Mouse (Mus musculus): ENCODE results near the gene Vmn1r193. TPM values are rescaled to one million over a fixed set of nuclear protein-coding genes. Genes with fewer than 3 reads are reported as not detected.
"Not testable (repeated sequence)": the region's sequence is repeated elsewhere in the genome, so short reads cannot be mapped to it uniquely, and the experiment has no call there.

Gene Vmn1r193
- not detected in 2 replicates for polyA plus RNA-seq (2014; fragmentation: Nextera tagmentation; extraction: Ambion mirVana)

DNA sequence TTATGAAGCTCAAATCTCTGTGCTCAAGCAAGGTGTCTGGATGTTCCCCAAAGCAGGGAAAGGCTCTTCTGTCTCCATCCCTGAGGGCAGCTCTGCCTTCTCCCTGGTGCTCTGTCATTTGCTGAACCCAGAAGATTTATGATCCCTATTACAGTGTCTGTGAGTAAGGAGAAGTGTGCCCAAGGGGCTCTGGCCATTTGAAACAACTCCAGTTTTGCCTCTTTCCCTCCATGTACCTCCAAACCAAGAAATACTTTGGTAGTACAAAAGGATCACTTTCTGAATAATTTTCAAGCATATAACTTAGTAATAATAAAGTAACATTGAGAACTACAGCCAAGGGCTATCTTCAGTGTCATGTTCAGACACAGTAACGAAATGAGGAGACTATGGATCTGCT, at the start of gene Vmn1r193:
TSS of gene Vmn1r193 (minus strand) at position 101 of the 400 bp plus-strand sequence.
- H3K9me3 ChIP-seq (ENCODE audit: control insufficient read depth, low read length); H3K4me1 ChIP-seq (ENCODE audit: control insufficient read depth, insufficient read depth, low read length); H3K36me3 ChIP-seq (ENCODE audit: control insufficient read depth, insufficient read depth, low read length); H3K27me3 ChIP-seq (ENCODE audit: control insufficient read depth, insufficient read depth, low read length); H3K4me3 ChIP-seq (ENCODE audit: low read depth, low read length); H3K9ac ChIP-seq (ENCODE audit: low read length); ATAC-seq (ENCODE audit: insufficient read depth, low FRiP score, low TSS enrichment); DNase-seq (ENCODE audit: low spot score); H3K4me2 ChIP-seq (ENCODE audit: low read depth); H3K27ac ChIP-seq (ENCODE audit: low read depth, low read length): not testable (repeated sequence)
- WGBS, result 73% methylated on average over 1 of the region's 1 CpGs

DNA sequence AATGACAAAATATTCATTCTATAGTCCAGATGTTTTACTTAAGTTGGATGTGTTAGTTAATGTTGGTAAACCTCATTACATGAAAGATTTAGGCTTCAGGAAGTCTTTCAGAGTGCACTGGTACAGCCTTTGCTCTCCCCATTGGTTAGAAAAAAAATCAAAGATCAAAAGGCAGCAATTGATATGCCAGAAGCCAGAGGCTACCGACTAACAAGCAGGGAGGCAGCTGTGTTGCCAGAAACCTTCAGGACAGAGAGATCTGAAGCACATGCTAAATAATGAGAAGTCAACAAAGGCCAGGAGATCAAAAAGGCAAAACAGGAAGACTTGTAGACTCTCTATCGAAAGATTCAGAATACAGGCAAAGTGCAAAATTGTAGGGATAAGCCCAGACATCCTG, 48.8 kb upstream of the Vmn1r193 start:
- Histone ChIP-seq H3K4me1 (ENCODE audit: control insufficient read depth, insufficient read depth, low read length) (no peaks in the 10 kb centered on the region), H3K36me3 (ENCODE audit: control insufficient read depth, insufficient read depth, low read length) (no peaks in the 10 kb centered on the region), H3K9ac (ENCODE audit: low read length) (no peak overlapping the region), H3K27me3 (ENCODE audit: control insufficient read depth, insufficient read depth, low read length) (no peaks in the 10 kb centered on the region), H3K4me3 (ENCODE audit: low read depth, low read length) (no peak overlapping the region), H3K4me2 (ENCODE audit: low read depth) (no peak overlapping the region), H3K27ac (ENCODE audit: low read depth, low read length) (no peak overlapping the region), H3K9me3 (ENCODE audit: control insufficient read depth, low read length) (no peaks in the 10 kb centered on the region)
- DNase-seq (ENCODE audit: low spot score) (no peak), ATAC-seq (ENCODE audit: insufficient read depth, low FRiP score, low TSS enrichment) (no peak)
- WGBS, result 51% methylated on average over 2 of the region's 2 CpGs

DNA sequence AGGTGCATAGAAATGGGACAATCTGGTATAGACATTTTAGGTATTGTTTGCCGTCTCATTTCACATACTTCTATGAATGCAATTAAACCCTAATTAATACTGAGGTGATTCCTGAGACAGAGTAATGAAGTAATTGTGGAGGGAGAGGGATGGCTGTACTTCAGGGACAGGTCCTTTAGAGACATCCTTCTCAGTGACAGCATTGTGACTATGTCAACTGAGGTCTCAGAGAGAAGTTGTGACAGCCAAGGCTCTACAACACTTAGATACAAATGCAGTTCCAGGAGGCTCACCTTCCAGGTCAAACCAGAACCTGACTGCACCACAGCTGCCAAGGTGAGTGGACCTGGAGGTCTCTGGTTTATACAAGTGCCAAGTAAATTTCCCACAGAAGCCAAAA, 47.3 kb upstream of the Vmn1r193 start, which contains the start of gene Vmn1r195:
TSS of gene Vmn1r195 (plus strand) at position 301 of the 400 bp plus-strand sequence.
- DNase-seq (ENCODE audit: low spot score); H3K27me3 ChIP-seq (ENCODE audit: control insufficient read depth, insufficient read depth, low read length); H3K4me1 ChIP-seq (ENCODE audit: control insufficient read depth, insufficient read depth, low read length); H3K27ac ChIP-seq (ENCODE audit: low read depth, low read length); ATAC-seq (ENCODE audit: insufficient read depth, low FRiP score, low TSS enrichment); H3K9ac ChIP-seq (ENCODE audit: low read length); H3K4me2 ChIP-seq (ENCODE audit: low read depth); H3K36me3 ChIP-seq (ENCODE audit: control insufficient read depth, insufficient read depth, low read length); H3K4me3 ChIP-seq (ENCODE audit: low read depth, low read length); H3K9me3 ChIP-seq (ENCODE audit: control insufficient read depth, low read length): not testable (repeated sequence)
- WGBS, result 95% methylated on average over 1 of the region's 1 CpGs

DNA sequence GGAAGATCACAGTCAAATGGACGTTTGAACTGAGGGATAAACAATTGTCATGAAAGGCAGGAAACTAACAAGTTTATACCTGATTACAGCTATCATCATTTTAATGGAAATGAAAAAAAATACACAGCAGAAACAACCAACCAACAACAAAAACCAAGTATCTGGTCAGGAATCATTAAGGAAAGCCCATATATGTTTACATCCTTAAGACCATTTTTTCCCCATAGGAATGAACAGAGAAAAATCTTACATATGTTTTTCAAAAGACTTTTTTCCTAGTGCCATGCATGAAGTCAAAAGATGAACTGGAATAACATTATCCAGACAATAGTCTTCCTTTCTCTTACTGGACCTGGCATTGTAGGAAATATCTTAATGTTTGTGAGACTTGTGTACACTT, 21.0 kb upstream of the Vmn1r193 start, which contains the start of gene Vmn1r194:
TSS of gene Vmn1r194 (plus strand) at position 301 of the 400 bp plus-strand sequence.
- no peaks in the 10 kb centered on the region for H3K9me3 ChIP-seq (ENCODE audit: control insufficient read depth, low read length)
- H3K27ac ChIP-seq (ENCODE audit: low read depth, low read length), result no peak within 1 kb of the TSS
- no peaks in the 10 kb centered on the region for H3K27me3 ChIP-seq (ENCODE audit: control insufficient read depth, insufficient read depth, low read length)
- H3K9ac ChIP-seq (ENCODE audit: low read length), result no peak within 1 kb of the TSS
- DNase-seq (ENCODE audit: low spot score) (no peak), ATAC-seq (ENCODE audit: insufficient read depth, low FRiP score, low TSS enrichment) (no peak)
- 53% methylated on average over 1 of the region's 1 CpGs for WGBS
- H3K4me2 ChIP-seq (ENCODE audit: low read depth), result no peak within 1 kb of the TSS
- H3K4me3 ChIP-seq (ENCODE audit: low read depth, low read length), result no peak within 1 kb of the TSS
- no peaks in the 10 kb centered on the region for H3K4me1 ChIP-seq (ENCODE audit: control insufficient read depth, insufficient read depth, low read length)
- H3K36me3 ChIP-seq (ENCODE audit: control insufficient read depth, insufficient read depth, low read length), result no peaks in the 10 kb centered on the region

DNA sequence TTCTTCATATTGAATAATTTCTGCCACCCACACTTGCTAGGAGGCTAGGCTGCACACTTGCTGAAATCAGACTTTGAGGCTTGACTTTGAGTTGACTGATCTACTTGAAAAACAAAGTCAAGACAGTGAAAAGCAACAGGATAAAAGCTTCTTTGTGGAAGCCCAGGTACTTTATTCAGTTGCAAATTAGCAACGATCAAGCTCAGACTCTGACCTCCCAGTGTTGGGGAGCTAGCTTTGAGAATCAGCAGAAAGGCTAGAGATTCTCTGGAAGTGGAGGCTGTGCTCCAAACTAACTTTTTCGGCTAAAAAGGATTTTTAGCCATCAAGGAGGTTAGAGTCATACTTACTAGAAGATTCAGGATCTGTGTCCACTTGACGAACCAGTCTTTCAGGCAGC, 30.2 kb downstream of the Vmn1r193 start:
- H3K9me3 ChIP-seq (ENCODE audit: control insufficient read depth, low read length); H3K9ac ChIP-seq (ENCODE audit: low read length); H3K4me3 ChIP-seq (ENCODE audit: low read depth, low read length); H3K4me2 ChIP-seq (ENCODE audit: low read depth); H3K27me3 ChIP-seq (ENCODE audit: control insufficient read depth, insufficient read depth, low read length); H3K4me1 ChIP-seq (ENCODE audit: control insufficient read depth, insufficient read depth, low read length); ATAC-seq (ENCODE audit: insufficient read depth, low FRiP score, low TSS enrichment); H3K36me3 ChIP-seq (ENCODE audit: control insufficient read depth, insufficient read depth, low read length); H3K27ac ChIP-seq (ENCODE audit: low read depth, low read length); DNase-seq (ENCODE audit: low spot score): not testable (repeated sequence)
- 78% methylated on average over 3 of the region's 3 CpGs for WGBS

DNA sequence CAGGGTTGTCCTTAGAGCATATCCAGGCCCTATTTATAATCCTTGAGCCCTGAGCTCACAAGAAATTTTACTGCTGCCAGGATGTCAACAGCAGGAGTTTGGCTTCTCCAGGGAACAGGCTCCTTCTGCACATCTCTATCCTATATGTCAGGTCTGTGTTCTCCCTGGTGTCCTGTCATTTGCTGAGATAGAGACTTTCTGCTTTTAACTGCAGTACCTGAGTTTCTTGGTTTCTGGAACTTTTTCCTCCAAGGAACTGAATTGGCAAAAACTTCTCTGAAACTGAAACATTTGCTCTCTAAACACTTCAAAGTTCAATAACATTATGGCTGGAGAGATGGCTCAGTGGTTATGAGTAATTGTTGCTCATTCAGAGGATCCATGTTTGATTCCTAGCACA, 31.9 kb downstream of the Vmn1r193 start, which contains the start of gene Vmn1r192:
TSS of gene Vmn1r192 (minus strand) at position 101 of the 400 bp plus-strand sequence.
- H3K4me1 ChIP-seq (ENCODE audit: control insufficient read depth, insufficient read depth, low read length), result no peaks in the 10 kb centered on the region

DNA sequence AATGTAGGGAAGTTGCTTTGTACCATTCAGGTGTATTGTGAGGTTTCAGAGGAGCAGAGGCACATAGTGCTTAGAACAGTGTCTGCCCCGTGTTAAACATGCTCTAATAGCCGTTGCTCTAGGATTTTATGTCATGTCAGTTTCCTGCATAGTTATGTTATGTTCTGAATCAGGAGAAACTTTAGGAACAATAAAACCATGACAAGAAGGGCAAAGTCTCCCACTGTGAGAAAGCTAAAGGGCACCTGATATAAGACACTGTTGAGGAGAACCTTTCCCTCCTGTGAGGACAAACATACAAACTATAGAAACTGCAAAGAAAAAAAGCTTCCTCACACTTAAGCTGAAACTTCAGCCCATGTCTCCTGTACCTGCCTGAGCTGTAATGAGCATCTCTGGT, 32.6 kb downstream of the Vmn1r193 start:
- no peak overlapping the region for H3K4me3 ChIP-seq (ENCODE audit: low read depth, low read length)
- ATAC-seq (ENCODE audit: insufficient read depth, low FRiP score, low TSS enrichment), result no peak
- WGBS, result 73% methylated on average over 2 of the region's 2 CpGs

More for the DNA sequence above, 31.9 kb downstream of the Vmn1r193 start, which contains the start of gene Vmn1r192:
- Histone ChIP-seq H3K27ac (ENCODE audit: low read depth, low read length) (no peak within 1 kb of the TSS), H3K9ac (ENCODE audit: low read length) (no peak within 1 kb of the TSS), H3K4me3 (ENCODE audit: low read depth, low read length) (no peak within 1 kb of the TSS), H3K36me3 (ENCODE audit: control insufficient read depth, insufficient read depth, low read length) (no peaks in the 10 kb centered on the region), H3K9me3 (ENCODE audit: control insufficient read depth, low read length) (no peaks in the 10 kb centered on the region), H3K4me2 (ENCODE audit: low read depth) (no peak within 1 kb of the TSS), H3K27me3 (ENCODE audit: control insufficient read depth, insufficient read depth, low read length) (no peaks in the 10 kb centered on the region)
- DNase-seq (ENCODE audit: low spot score), result no peak
- ATAC-seq (ENCODE audit: insufficient read depth, low FRiP score, low TSS enrichment), result no peak

DNA sequence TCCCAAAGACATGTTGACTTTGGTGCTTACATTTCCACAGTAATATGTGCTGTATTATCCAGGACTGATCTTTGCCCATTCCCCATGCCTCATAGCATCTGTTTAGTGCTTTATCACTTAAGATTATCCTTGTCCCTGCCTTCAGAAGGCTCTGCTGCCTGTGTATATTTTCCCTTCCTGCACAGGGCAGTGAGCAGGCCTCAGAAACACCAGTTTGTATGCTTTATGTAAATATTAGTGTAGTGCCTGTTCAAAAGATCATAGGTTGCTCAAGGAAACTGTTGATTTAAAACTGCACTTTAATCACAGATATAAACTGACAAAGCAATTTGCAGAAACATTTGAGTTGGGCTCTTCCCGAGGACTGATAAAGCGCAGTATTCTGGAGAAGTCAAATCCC, 33.6 kb downstream of the Vmn1r193 start:
- Histone ChIP-seq H3K27ac (ENCODE audit: low read depth, low read length) (no peak overlapping the region), H3K4me1 (ENCODE audit: control insufficient read depth, insufficient read depth, low read length) (no peaks in the 10 kb centered on the region), H3K4me3 (ENCODE audit: low read depth, low read length) (no peak overlapping the region), H3K27me3 (ENCODE audit: control insufficient read depth, insufficient read depth, low read length) (no peaks in the 10 kb centered on the region), H3K36me3 (ENCODE audit: control insufficient read depth, insufficient read depth, low read length) (no peaks in the 10 kb centered on the region), H3K4me2 (ENCODE audit: low read depth) (no peak overlapping the region), H3K9ac (ENCODE audit: low read length) (no peak overlapping the region), H3K9me3 (ENCODE audit: control insufficient read depth, low read length) (no peaks in the 10 kb centered on the region)
- WGBS, result 93% methylated on average over 2 of the region's 2 CpGs
- ATAC-seq (ENCODE audit: insufficient read depth, low FRiP score, low TSS enrichment) (no peak), DNase-seq (ENCODE audit: low spot score) (no peak)

More for the DNA sequence above, 32.6 kb downstream of the Vmn1r193 start:
- Histone ChIP-seq H3K9ac (ENCODE audit: low read length) (no peak overlapping the region), H3K9me3 (ENCODE audit: control insufficient read depth, low read length) (no peaks in the 10 kb centered on the region), H3K4me2 (ENCODE audit: low read depth) (no peak overlapping the region), H3K4me1 (ENCODE audit: control insufficient read depth, insufficient read depth, low read length) (no peaks in the 10 kb centered on the region), H3K27me3 (ENCODE audit: control insufficient read depth, insufficient read depth, low read length) (no peaks in the 10 kb centered on the region), H3K36me3 (ENCODE audit: control insufficient read depth, insufficient read depth, low read length) (no peaks in the 10 kb centered on the region), H3K27ac (ENCODE audit: low read depth, low read length) (no peak overlapping the region)
- no peak for DNase-seq (ENCODE audit: low spot score)

DNA sequence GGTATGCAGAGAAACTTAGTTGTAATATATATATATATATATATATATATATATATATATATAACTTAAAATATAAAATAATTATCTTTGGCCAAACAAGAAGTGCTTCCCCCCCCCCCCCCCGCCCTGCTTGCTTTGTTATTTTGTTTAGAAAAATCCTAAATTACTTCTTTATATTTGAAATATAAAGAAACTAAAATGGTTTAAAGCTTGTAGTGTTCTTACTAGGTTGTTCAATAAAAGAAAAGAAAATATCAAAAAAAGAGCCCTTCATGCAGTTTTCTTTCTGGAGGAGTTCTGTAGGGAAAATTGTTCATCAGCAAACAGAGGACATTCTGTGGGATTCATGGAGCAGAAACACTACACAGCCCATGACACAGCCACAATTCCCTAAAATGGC, 39.1 kb downstream of the Vmn1r193 start, which contains the start of gene Vmn1r191:
TSS of gene Vmn1r191 (minus strand) at position 101 of the 400 bp plus-strand sequence.
- Histone ChIP-seq H3K4me1 (ENCODE audit: control insufficient read depth, insufficient read depth, low read length) (no peaks in the 10 kb centered on the region), H3K36me3 (ENCODE audit: control insufficient read depth, insufficient read depth, low read length) (no peaks in the 10 kb centered on the region), H3K9ac (ENCODE audit: low read length) (no peak within 1 kb of the TSS), H3K9me3 (ENCODE audit: control insufficient read depth, low read length) (no peaks in the 10 kb centered on the region), H3K4me2 (ENCODE audit: low read depth) (no peak within 1 kb of the TSS), H3K4me3 (ENCODE audit: low read depth, low read length) (no peak within 1 kb of the TSS), H3K27ac (ENCODE audit: low read depth, low read length) (no peak within 1 kb of the TSS), H3K27me3 (ENCODE audit: control insufficient read depth, insufficient read depth, low read length) (no peaks in the 10 kb centered on the region)
- WGBS, result 86% methylated on average over 1 of the region's 1 CpGs
- no peak for DNase-seq (ENCODE audit: low spot score)
- ATAC-seq (ENCODE audit: insufficient read depth, low FRiP score, low TSS enrichment), result no peak

Data from neural tube, embryonic 11.5 days (tissue).